Mouse (Mus musculus): ENCODE results near the gene Slit1.

DNA sequence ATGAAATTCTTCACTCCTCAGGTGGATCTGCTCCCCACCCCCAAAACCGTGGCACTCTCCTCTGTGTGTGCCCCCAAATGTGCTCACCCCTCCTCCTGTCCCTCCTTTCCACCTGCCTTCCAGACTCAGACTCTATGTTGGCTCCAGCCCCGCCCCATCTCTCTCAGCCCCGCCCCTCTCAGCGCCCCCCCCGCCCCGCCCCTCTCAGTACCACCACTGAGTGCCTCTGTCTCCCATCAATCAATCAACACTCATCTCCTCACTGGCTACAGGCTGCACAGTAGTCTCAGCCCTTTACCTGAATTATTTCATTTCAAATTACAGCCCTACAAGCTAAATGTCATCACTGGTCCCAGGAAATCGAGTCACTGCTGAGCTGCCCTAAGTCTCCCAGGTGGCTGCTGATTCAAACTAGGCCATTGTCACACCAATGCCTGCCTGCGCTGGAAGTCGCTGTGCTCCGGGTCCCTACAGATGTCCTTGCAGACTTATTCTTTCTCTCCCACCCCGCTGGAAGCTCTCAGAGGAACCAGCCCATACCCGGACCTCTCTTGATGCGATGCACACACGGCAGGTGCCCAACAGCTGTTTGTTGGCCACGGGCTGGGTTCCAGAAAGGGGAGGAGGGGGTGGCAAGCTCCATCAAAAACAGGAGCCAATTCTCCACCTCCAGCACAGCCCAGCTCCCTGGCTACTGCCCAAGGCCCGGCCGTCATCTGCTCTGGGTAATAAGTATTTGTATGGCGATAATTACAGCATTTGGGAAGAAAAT lies 5.6 kb downstream of the Slit1 start:
- no peak for TF ChIP-seq CTCF (IDR thresholded peaks at IDR 0.05)
- no peak for TF ChIP-seq EP300 (IDR thresholded peaks at IDR 0.05)

Measured in lung, postnatal 0 days (tissue).